Mouse (Mus musculus) limb, embryonic 10.5 days (tissue): ENCODE measurements around the gene Gm49354. TPM values are rescaled to one million over a fixed set of nuclear protein-coding genes. Genes with fewer than 3 reads are reported as not detected.
A peak's percentile ranks its signal among the peaks of the same experiment; 100 is the strongest.
"Not testable (repeated sequence)": the region's sequence is repeated elsewhere in the genome, so short reads cannot be mapped to it uniquely, and the experiment has no call there.

Experiments used
- DNase-seq: peaks from one replicate; pipeline ENCODE4 v3.0.0-alpha.2; 2017; ENCODE audit warnings: low spot score
- H3K27ac ChIP-seq: fragments of 300-500 bp; sonication (generic); 2 replicates; pipeline ENCODE4 v1.5.1; 2016; ENCODE audit warnings: mild to moderate bottlenecking
- H3K27me3 ChIP-seq: fragments of 300-500 bp; sonication (generic); 2 replicates; pipeline ENCODE4 v1.6.1; 2016; ENCODE audit warnings: low read depth, mild to moderate bottlenecking; ENCODE audit not compliant: poor library complexity, severe bottlenecking
- H3K36me3 ChIP-seq: fragments of 300-500 bp; sonication (generic); 2 replicates; pipeline ENCODE4 v1.6.1; 2016; ENCODE audit warnings: mild to moderate bottlenecking, moderate library complexity
- H3K4me1 ChIP-seq: fragments of 300-500 bp; sonication (generic); 2 replicates; pipeline ENCODE4 v1.6.1; 2016
- H3K4me3 ChIP-seq: fragments of 300-500 bp; sonication (generic); 2 replicates; pipeline ENCODE4 v1.5.1; 2016; ENCODE audit warnings: mild to moderate bottlenecking, moderate library complexity
- H3K9me3 ChIP-seq: fragments of 300-500 bp; sonication (generic); replicated peaks from 2 replicates; pipeline ENCODE4 v1.6.1; 2016; ENCODE audit warnings: mild to moderate bottlenecking
- WGBS: fragments of 180-500 bp; shearing (Covaris S2); methylation state at CpG from one replicate; pipeline ENCODE4 v1.1.7; 2016; 5-methylcytosine and 5-hydroxymethylcytosine counted together
- polyA plus RNA-seq: library from polyadenylated mRNA; unstranded; fragments of >200 nt; fragmentation: Nextera tagmentation; extraction: Ambion mirVana; gene quantifications from 2 replicates; pipeline ENCODE4 v1.2.1, GENCODE M21; 2016

Gm49354 gene
- polyA plus RNA-seq, 1 experiment from 2014 or later: not detected

DNA sequence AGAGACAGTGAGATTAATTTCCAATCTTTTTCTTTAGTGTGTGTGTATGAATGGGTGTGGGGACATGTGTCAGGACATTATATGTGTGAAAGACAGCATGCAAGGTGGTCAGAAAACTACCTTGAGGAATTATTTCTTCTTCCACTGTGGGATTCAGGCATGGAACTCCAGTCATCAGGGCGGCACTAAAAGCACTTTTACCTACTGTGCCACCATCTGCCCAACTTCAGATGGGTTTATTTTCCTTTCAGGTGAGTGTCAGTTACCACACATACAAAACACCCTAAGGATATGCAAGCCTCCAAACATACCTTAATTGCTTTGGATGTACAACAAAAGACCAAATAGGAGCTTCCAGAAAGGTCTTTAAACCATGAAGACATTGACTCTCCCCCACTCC lies 12.7 kb upstream of the Gm49354 start:
- no peak overlapping the region for H3K4me3 ChIP-seq
- H3K4me1 ChIP-seq: no peaks in the 10 kb centered on the region
- WGBS: 89% methylated on average over 1 of the region's 1 CpGs
- H3K27ac ChIP-seq: no peak overlapping the region
- no peaks in the 10 kb centered on the region for H3K9me3 ChIP-seq
- no peaks in the 10 kb centered on the region for H3K27me3 ChIP-seq
- DNase-seq: no peak
- peaks cover 99% of the 10 kb centered on the region for H3K36me3 ChIP-seq

DNA sequence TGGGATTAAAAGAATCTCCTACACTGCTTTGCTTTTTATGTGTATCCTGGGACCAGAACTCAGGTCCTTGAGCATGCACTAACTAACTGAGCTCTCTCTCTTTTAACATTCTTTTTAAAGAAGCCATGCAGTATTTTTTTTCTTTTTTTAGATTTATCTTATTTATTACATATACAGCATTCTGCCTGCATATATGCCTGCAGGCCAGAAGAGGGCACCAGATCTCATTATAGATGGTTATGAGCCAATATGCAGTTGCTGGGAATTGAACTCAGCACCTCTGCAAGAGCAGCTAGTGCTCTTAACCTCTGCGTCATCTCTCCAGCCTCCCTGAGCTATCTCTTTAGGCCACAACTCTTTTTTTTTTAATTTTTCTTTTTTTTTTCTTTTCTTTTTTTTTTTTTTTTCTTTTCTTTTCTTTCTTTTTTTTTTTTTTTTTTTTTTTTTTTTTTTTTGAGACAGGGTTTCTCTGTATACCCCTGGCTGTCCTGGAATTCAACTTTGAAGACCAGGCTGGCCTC lies 2.2 kb downstream of the Gm49354 start:
- H3K4me1 ChIP-seq, H3K4me3 ChIP-seq, DNase-seq, H3K9me3 ChIP-seq, H3K27ac ChIP-seq, H3K27me3 ChIP-seq: not testable (repeated sequence)
- peaks cover 99% of the 10 kb centered on the region for H3K36me3 ChIP-seq
- 100% methylated on average over 1 of the region's 1 CpGs for WGBS

- WGBS: 86% methylated on average over 4 of the region's 4 CpGs
- Histone ChIP-seq H3K27me3 (no peaks in the 10 kb centered on the region), H3K4me1 (no peaks in the 10 kb centered on the region), H3K36me3 (peaks cover 96% of the 10 kb centered on the region), H3K27ac (no peak overlapping the region), H3K4me3 (no peak overlapping the region), H3K9me3 (no peaks in the 10 kb centered on the region)
- DNase-seq: no peak
Observed at GRCm38 (mm10) chr13:59779213-59779612, 2.8 kb downstream of the Gm49354 start.

GRCm38 (mm10) chr13:59775168-59775567 lies 6.9 kb downstream of the Gm49354 start:
- H3K27me3 ChIP-seq: no peaks in the 10 kb centered on the region
- H3K27ac ChIP-seq: no peak overlapping the region
- H3K9me3 ChIP-seq: no peaks in the 10 kb centered on the region
- no peak overlapping the region for H3K4me3 ChIP-seq
- H3K36me3 ChIP-seq: peaks cover 85% of the 10 kb centered on the region
- WGBS: 91% methylated on average over 3 of the region's 3 CpGs
- peaks cover 13% of the 10 kb centered on the region for H3K4me1 ChIP-seq
- no peak for DNase-seq

GRCm38 (mm10) chr13:59771257-59771656 lies 10.8 kb downstream of the Gm49354 start:
- Histone ChIP-seq H3K4me3 (no peak overlapping the region), H3K4me1 (peaks cover 44% of the 10 kb centered on the region), H3K27ac (no peak overlapping the region), H3K9me3 (no peaks in the 10 kb centered on the region), H3K27me3 (no peaks in the 10 kb centered on the region), H3K36me3 (peaks cover 52% of the 10 kb centered on the region)
- no peak for DNase-seq
- 75% methylated on average over 9 of the region's 9 CpGs for WGBS

GRCm38 (mm10) chr13:59770847-59771246 lies 11.2 kb downstream of the Gm49354 start:
- Histone ChIP-seq H3K27ac (peak overlapping the region; percentile 89), H3K4me1 (peaks cover 48% of the 10 kb centered on the region), H3K9me3 (no peaks in the 10 kb centered on the region), H3K36me3 (peaks cover 48% of the 10 kb centered on the region), H3K4me3 (peak overlapping the region; percentile 87), H3K27me3 (no peaks in the 10 kb centered on the region)
- 80% methylated on average over 9 of the region's 9 CpGs for WGBS
- DNase-seq: no peak

DNA sequence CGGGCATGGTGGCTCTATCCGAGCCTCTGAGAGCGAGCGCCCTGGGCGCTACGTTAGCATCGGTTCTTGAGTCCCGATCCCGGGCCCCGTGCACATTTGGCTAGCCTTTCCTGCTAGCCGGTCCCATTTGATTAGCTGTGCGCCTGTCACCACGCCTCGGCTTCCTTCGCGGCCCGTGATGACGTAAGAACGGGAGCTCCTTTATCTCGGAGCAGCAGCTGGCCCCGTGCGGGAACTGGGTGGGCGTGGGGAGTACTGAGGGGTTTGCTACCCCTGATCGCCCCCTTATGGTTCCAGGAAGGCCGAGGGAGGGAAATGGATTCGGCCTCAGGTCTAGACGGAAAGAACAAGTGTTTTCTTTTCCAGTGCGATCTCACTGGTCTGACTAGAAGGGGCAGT lies 11.9 kb downstream of the Gm49354 start:
- no peaks in the 10 kb centered on the region for H3K9me3 ChIP-seq
- under 1% methylated on average over 28 of the region's 28 CpGs for WGBS
- H3K27me3 ChIP-seq: no peaks in the 10 kb centered on the region

GRCm38 (mm10) chr13:59769296-59770163 lies 12.5 kb downstream of the Gm49354 start, which contains the start of gene Isca1:
Isca1 (minus strand) TSS chr13:59769810.
- DNase-seq: peak; percentile 100
- peaks cover 35% of the 10 kb centered on the region for H3K36me3 ChIP-seq
- peaks cover 49% of the 10 kb centered on the region for H3K4me1 ChIP-seq
- H3K27ac ChIP-seq: peak within 1 kb of the TSS; percentile 89
- under 1% methylated on average over 91 of the region's 91 CpGs for WGBS
- H3K4me3 ChIP-seq: peak within 1 kb of the TSS; percentile 87
- no peaks in the 10 kb centered on the region for H3K9me3 ChIP-seq
- no peaks in the 10 kb centered on the region for H3K27me3 ChIP-seq

More for the DNA sequence above, 11.9 kb downstream of the Gm49354 start:
- Histone ChIP-seq H3K27ac (peak overlapping the region; percentile 89), H3K4me1 (peaks cover 49% of the 10 kb centered on the region), H3K36me3 (peaks cover 41% of the 10 kb centered on the region), H3K4me3 (peak overlapping the region; percentile 87)
- DNase-seq: peak; percentile 86

DNA sequence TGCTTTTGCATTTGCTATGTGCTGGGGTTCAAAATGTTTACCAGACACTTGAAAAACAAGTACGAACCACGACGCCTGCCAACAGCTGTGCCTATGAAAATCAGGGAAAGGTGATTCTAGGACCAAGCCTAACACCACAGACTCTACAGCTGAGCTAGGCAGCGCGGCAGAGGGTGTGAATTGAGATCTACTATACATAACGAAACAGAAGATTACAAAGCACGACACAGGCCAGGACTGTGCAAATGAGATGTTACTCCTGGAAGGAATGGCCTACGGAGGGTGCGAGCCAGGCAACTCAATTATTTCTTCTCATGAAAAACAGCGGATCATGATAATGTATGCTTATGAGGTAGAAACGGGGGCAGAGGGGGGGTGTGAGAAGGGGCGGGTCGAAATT lies 13.5 kb downstream of the Gm49354 start:
- no peak for DNase-seq
- Histone ChIP-seq H3K36me3 (peaks cover 35% of the 10 kb centered on the region), H3K9me3 (no peaks in the 10 kb centered on the region), H3K27me3 (no peaks in the 10 kb centered on the region), H3K27ac (0 out of 2 replicates have a peak overlapping the region, but pooled peaks have one; percentile 21), H3K4me3 (peak overlapping the region; percentile 87), H3K4me1 (peaks cover 49% of the 10 kb centered on the region)
- WGBS: 46% methylated on average over 13 of the region's 13 CpGs

GRCm38 (mm10) chr13:59766786-59767515 lies 15.1 kb downstream of the Gm49354 start:
- H3K4me3 ChIP-seq: no peak overlapping the region
- no peak for DNase-seq
- peaks cover 36% of the 10 kb centered on the region for H3K36me3 ChIP-seq
- peak overlapping the region; percentile 34; the same call in 1 of the 2 replicates for H3K27ac ChIP-seq
- H3K27me3 ChIP-seq: no peaks in the 10 kb centered on the region
- WGBS: 77% methylated on average over 11 of the region's 11 CpGs
- H3K9me3 ChIP-seq: no peaks in the 10 kb centered on the region
- H3K4me1 ChIP-seq: peaks cover 49% of the 10 kb centered on the region

DNA sequence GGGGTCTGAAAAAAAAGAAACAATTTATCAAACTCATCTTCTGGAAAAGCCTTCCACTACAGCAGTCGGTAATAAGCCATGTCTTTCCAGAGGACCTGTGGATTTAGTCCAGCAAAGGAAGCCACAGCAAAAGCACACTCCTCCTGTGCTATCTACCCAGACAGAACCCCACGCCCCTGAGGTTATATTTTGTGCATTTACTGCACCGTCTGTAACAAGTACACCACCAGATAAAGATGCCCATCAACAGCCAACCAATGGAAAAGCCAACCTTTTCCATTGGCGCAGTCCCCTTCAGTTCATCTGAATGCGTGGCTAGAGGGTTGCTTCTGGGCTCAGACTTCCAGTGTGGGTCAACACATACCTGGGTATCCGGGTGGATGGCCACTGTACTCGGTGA lies 19.3 kb downstream of the Gm49354 start:
- H3K27ac ChIP-seq: no peak overlapping the region
- H3K36me3 ChIP-seq: peaks cover 70% of the 10 kb centered on the region
- no peaks in the 10 kb centered on the region for H3K9me3 ChIP-seq
- no peak overlapping the region for H3K4me3 ChIP-seq
- H3K27me3 ChIP-seq: no peaks in the 10 kb centered on the region
- H3K4me1 ChIP-seq: peaks cover 21% of the 10 kb centered on the region
- 92% methylated on average over 7 of the region's 7 CpGs for WGBS
- no peak for DNase-seq

DNA sequence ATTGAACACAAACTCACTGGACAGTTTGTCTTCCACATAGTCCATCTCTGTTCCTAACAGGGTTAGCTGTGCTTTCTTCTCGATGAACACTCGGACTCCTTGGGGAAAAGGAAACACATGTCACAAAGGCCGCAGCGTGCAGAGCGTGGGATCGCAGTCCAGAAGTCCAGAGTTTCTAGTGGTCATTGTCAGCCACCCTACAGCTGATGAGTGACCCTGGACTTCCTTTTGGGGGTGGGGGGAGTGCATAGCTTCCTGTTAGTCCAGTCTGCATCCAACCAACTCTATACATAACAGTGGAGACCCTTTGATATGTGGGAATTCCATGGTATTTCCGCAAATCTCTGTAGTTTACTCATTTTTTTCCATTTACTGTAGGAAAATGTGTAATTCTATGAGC lies 25.1 kb downstream of the Gm49354 start:
- 95% methylated on average over 7 of the region's 7 CpGs for WGBS
- peaks cover 75% of the 10 kb centered on the region for H3K36me3 ChIP-seq
- no peak for DNase-seq
- no peaks in the 10 kb centered on the region for H3K4me1 ChIP-seq
- H3K9me3 ChIP-seq: no peaks in the 10 kb centered on the region
- no peak overlapping the region for H3K27ac ChIP-seq
- no peaks in the 10 kb centered on the region for H3K27me3 ChIP-seq
- H3K4me3 ChIP-seq: no peak overlapping the region

DNA sequence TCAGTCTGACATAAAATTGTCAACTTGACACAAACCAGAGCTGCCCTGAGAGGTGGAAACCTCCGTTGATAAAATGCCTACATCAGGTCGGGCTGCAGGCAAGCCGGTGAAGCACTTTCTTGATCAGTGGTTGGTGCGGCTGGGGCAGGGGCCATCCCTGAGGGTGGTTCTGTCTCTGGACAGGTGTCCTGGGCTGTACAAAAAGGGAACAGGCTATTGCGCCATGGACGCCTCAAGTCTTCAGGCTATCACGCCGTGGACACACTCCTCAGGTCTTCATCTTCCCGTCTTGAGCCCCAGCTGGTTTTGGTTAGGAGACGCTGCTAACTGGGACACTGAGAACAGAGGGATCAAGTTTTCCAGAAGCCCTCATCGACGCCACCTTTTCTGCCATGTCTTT lies 31.7 kb downstream of the Gm49354 start:
- H3K4me1 ChIP-seq: peaks cover 18% of the 10 kb centered on the region
- WGBS: 27% methylated on average over 12 of the region's 12 CpGs

More for the DNA sequence above, 31.7 kb downstream of the Gm49354 start:
- H3K27ac ChIP-seq: no peak overlapping the region
- no peaks in the 10 kb centered on the region for H3K9me3 ChIP-seq
- no peaks in the 10 kb centered on the region for H3K27me3 ChIP-seq
- H3K36me3 ChIP-seq: peaks cover 16% of the 10 kb centered on the region
- DNase-seq: peak; percentile 40
- H3K4me3 ChIP-seq: no peak overlapping the region
